Mouse (Mus musculus) MEL (cell line): ENCODE results near the gene Olfr855. TPM values are rescaled to one million over a fixed set of nuclear protein-coding genes. Genes with fewer than 3 reads are reported as not detected.

Experiments used
- DNase-seq: peaks from one replicate; pipeline ENCODE4 v3.0.0; 2011; ENCODE audit warnings: low read depth, low spot score
- H3K27ac ChIP-seq: 2 replicates; pipeline ENCODE4 v1.5.1; 2012; ENCODE audit warnings: low read depth, mild to moderate bottlenecking, control low read depth, low read length, moderate library complexity; ENCODE audit not compliant: control insufficient read depth
- H3K27me3 ChIP-seq, 2 experiments: fragments of 150-350 bp in 1 of 2; sonication (generic) in 1 of 2; 2 replicates each; pipeline ENCODE4 v1.6.1; 2012; ENCODE audit warnings: low read length in 2 of 2, mild to moderate bottlenecking in 2 of 2, improper control_type of control experiment in 1 of 2, moderate library complexity in 1 of 2; ENCODE audit not compliant: insufficient read depth in 2 of 2, control insufficient read depth in 1 of 2
- H3K36me3 ChIP-seq, 2 experiments: 2 replicates each; pipeline ENCODE4 v1.6.1; 2012 to 2014; ENCODE audit warnings: low read length in 2 of 2, improper control_type of control experiment in 1 of 2, inconsistent platforms in 1 of 2, mild to moderate bottlenecking in 1 of 2; ENCODE audit not compliant: insufficient read depth in 2 of 2, control insufficient read depth in 1 of 2
- H3K4me1 ChIP-seq, 2 experiments: fragments of 150-350 bp in 1 of 2; sonication (generic) in 1 of 2; 2 replicates each; pipeline ENCODE4 v1.6.1; 2012; ENCODE audit warnings: low read length in 2 of 2, improper control_type of control experiment in 1 of 2, mild to moderate bottlenecking in 1 of 2; ENCODE audit not compliant: insufficient read depth in 2 of 2, control insufficient read depth in 1 of 2
- H3K4me3 ChIP-seq, 2 experiments: fragments of 150-350 bp in 1 of 2; sonication (generic) in 1 of 2; 2 replicates each; pipeline ENCODE4 v1.5.1; 2012; ENCODE audit warnings: low read depth in 2 of 2, low read length in 2 of 2, mild to moderate bottlenecking in 2 of 2, moderate library complexity in 2 of 2, control low read depth in 1 of 2, improper control_type of control experiment in 1 of 2; ENCODE audit not compliant: control insufficient read depth in 1 of 2, insufficient read depth in 1 of 2
- H3K79me2 ChIP-seq: 2 replicates; pipeline ENCODE4 v1.6.1; 2012; ENCODE audit warnings: mild to moderate bottlenecking, low read length, moderate library complexity; ENCODE audit not compliant: control insufficient read depth, poor library complexity, insufficient read depth
- H3K9ac ChIP-seq: 2 replicates; pipeline ENCODE4 v1.6.1; 2012; ENCODE audit warnings: low read depth, mild to moderate bottlenecking, control low read depth, low read length, moderate library complexity; ENCODE audit not compliant: control insufficient read depth, poor library complexity, severe bottlenecking
- H3K9me3 ChIP-seq: fragments of 150-350 bp; sonication (generic); replicated peaks from 2 replicates; pipeline ENCODE4 v1.6.1; 2012; ENCODE audit warnings: mild to moderate bottlenecking, low read length, improper control_type of control experiment, moderate library complexity; ENCODE audit not compliant: insufficient read depth
- CHD1 ChIP-seq: IDR thresholded peaks from 2 replicates; pipeline ENCODE4 v1.6.1; 2012; ENCODE audit warnings: low read depth, mild to moderate bottlenecking, inconsistent platforms, low read length, improper control_type of control experiment
- ELF1 ChIP-seq: IDR thresholded peaks from 2 replicates; pipeline ENCODE4 v1.6.1; 2014; ENCODE audit warnings: low read depth, mild to moderate bottlenecking, inconsistent platforms, low read length, improper control_type of control experiment, moderate library complexity
- EP300 ChIP-seq, 2 experiments: IDR thresholded peaks; 2 replicates each; pipeline ENCODE4 v1.6.1; 2011; ENCODE audit warnings: improper control_type of control experiment in 2 of 2, low read length in 2 of 2, low read depth in 1 of 2, mild to moderate bottlenecking in 1 of 2
- GATA1 ChIP-seq: IDR thresholded peaks from 2 replicates; pipeline ENCODE4 v1.6.1; 2011; ENCODE audit warnings: low read depth, low read length, improper control_type of control experiment
- HCFC1 ChIP-seq: IDR thresholded peaks from 2 replicates; pipeline ENCODE4 v1.6.1; 2012; ENCODE audit warnings: low read depth, mild to moderate bottlenecking, inconsistent platforms, low read length, improper control_type of control experiment, moderate library complexity
- JUND ChIP-seq: IDR thresholded peaks from 2 replicates; pipeline ENCODE4 v1.6.1; 2011; ENCODE audit warnings: low read depth, mild to moderate bottlenecking, improper control_type of control experiment, low read length
- MAX ChIP-seq: IDR thresholded peaks from 2 replicates; pipeline ENCODE4 v1.6.1; 2011; ENCODE audit warnings: low read length, improper control_type of control experiment
- MYC ChIP-seq: IDR thresholded peaks from 2 replicates; pipeline ENCODE4 v1.6.1; 2011; ENCODE audit warnings: low read depth, mild to moderate bottlenecking, low read length, improper control_type of control experiment, moderate library complexity
- NELFE ChIP-seq: IDR thresholded peaks from 2 replicates; pipeline ENCODE4 v1.6.1; 2011; ENCODE audit warnings: low read depth, low read length, improper control_type of control experiment
- POLR2A ChIP-seq, 2 experiments: IDR thresholded peaks; 2 replicates each; pipeline ENCODE4 v1.6.1; 2011 to 2012; ENCODE audit warnings: low read length in 2 of 2, mild to moderate bottlenecking in 2 of 2, control low read depth in 1 of 2, improper control_type of control experiment in 1 of 2, low read depth in 1 of 2, moderate library complexity in 1 of 2; ENCODE audit not compliant: control insufficient read depth in 1 of 2, insufficient read depth in 1 of 2, poor library complexity in 1 of 2
- POLR2AphosphoS5 ChIP-seq: IDR thresholded peaks from 2 replicates; pipeline ENCODE4 v1.6.1; 2012; ENCODE audit warnings: low read depth, borderline replicate concordance, mild to moderate bottlenecking, inconsistent platforms, low read length, moderate library complexity, mixed read lengths
- RAD21 ChIP-seq: IDR thresholded peaks from 2 replicates; pipeline ENCODE4 v1.6.1; 2011; ENCODE audit warnings: mild to moderate bottlenecking, low read depth, low read length, improper control_type of control experiment
- RCOR1 ChIP-seq: IDR thresholded peaks from 2 replicates; pipeline ENCODE4 v1.6.1; 2012; ENCODE audit warnings: low read depth, mild to moderate bottlenecking, inconsistent platforms, low read length, improper control_type of control experiment
- SIN3A ChIP-seq: IDR thresholded peaks from 2 replicates; pipeline ENCODE4 v1.6.1; 2012; ENCODE audit warnings: low read length, improper control_type of control experiment, inconsistent platforms
- TBP ChIP-seq: IDR thresholded peaks from 2 replicates; pipeline ENCODE4 v1.8.0; 2011; ENCODE audit warnings: low read depth, low read length, improper control_type of control experiment
- USF1 ChIP-seq: IDR thresholded peaks from 2 replicates; pipeline ENCODE4 v1.6.1; 2014; ENCODE audit warnings: low read depth, mild to moderate bottlenecking, inconsistent platforms, low read length, improper control_type of control experiment, moderate library complexity
- USF2 ChIP-seq, 2 experiments: IDR thresholded peaks; 2 replicates each; pipeline ENCODE4 v1.6.1; 2011 to 2012; ENCODE audit warnings: improper control_type of control experiment in 2 of 2, low read length in 2 of 2, borderline replicate concordance in 1 of 2, inconsistent platforms in 1 of 2, low read depth in 1 of 2, mild to moderate bottlenecking in 1 of 2; ENCODE audit not compliant: insufficient read depth in 1 of 2
- polyA plus RNA-seq, 2 experiments: library from polyadenylated mRNA; stranded (reverse) in 1 of 2; unstranded in 1 of 2; fragments of >175 nt in 1 of 2; fragments of >200 nt in 1 of 2; gene quantifications; 2 replicates each; pipeline versions ENCODE4 v1.2.1 to v1.2.4; 2012; ENCODE audit warnings: low replicate concordance in 2 of 2, low read depth in 1 of 2; ENCODE audit not compliant: insufficient read length in 2 of 2, insufficient read depth in 1 of 2, missing spikeins in 1 of 2
- total RNA-seq: library from RNA; depleted of rRNA; stranded (reverse); fragments of 300-350 nt; gene quantifications from 2 replicates; pipeline ENCODE4 v1.2.3, GENCODE M21; 2012; rRNA removed

The Olfr855 gene
- total RNA-seq = not detected in 2 replicates
- not detected for polyA plus RNA-seq

- no peaks in the 10 kb centered on the region for H3K36me3 ChIP-seq
- no peaks in the 10 kb centered on the region for H3K9me3 ChIP-seq
- no peaks in the 10 kb centered on the region for H3K4me1 ChIP-seq
- no peaks in the 10 kb centered on the region for H3K79me2 ChIP-seq
- no peak within 1 kb of the TSS for H3K9ac ChIP-seq
- H3K27me3 ChIP-seq = peaks cover 0 to 3% of the 10 kb centered on the region in 2 experiments; a peak in 2 of 4 replicates
- DNase-seq = no peak
- H3K4me3 ChIP-seq = no peak within 1 kb of the TSS
- H3K27ac ChIP-seq = no peak within 1 kb of the TSS
- TF ChIP-seq ELF1 (no peak), EP300 (IDR thresholded peaks at IDR 0.05; ENCODE audit: low read depth in 1 of 2, low read length in 2 of 2) (no peak), RCOR1 (no peak), JUND (no peak)
Measured at GRCm38 (mm10) chr9:19582317-19582716, at the start of gene Olfr855. TSS of gene Olfr855 (plus strand) at chr9:19582617.

- H3K9ac ChIP-seq = no peak within 1 kb of the TSS
- no peak within 1 kb of the TSS for H3K27ac ChIP-seq
- DNase-seq = no peak
- H3K27me3 ChIP-seq = peaks cover 0 to 1% of the 10 kb centered on the region in 2 experiments; a peak in 2 of 4 replicates
- TF ChIP-seq MAX = no peak
- no peak for TF ChIP-seq POLR2AphosphoS5
- no peak for TF ChIP-seq RAD21
- TF ChIP-seq RCOR1 = no peak
- TF ChIP-seq MYC = no peak
- no peak for TF ChIP-seq ELF1
- no peak for TF ChIP-seq USF1
- no peak for TF ChIP-seq TBP
- TF ChIP-seq USF2 (IDR thresholded peaks at IDR 0.05; ENCODE audit: borderline replicate concordance in 1 of 2, insufficient read depth in 1 of 2, low read depth in 1 of 2, low read length in 2 of 2) = no peak
- no peak for TF ChIP-seq CHD1
- TF ChIP-seq GATA1 = no peak
- TF ChIP-seq POLR2A (IDR thresholded peaks at IDR 0.05; ENCODE audit: control insufficient read depth in 1 of 2, insufficient read depth in 1 of 2, low read depth in 1 of 2, low read length in 2 of 2, poor library complexity in 1 of 2) = no peak
- no peak for TF ChIP-seq JUND
- TF ChIP-seq NELFE = no peak
- TF ChIP-seq SIN3A = no peak
- no peak for TF ChIP-seq EP300 (IDR thresholded peaks at IDR 0.05; ENCODE audit: low read depth in 1 of 2, low read length in 2 of 2)
- no peak for TF ChIP-seq HCFC1
- no peaks in the 10 kb centered on the region for H3K4me1 ChIP-seq
- H3K79me2 ChIP-seq = no peaks in the 10 kb centered on the region
- no peaks in the 10 kb centered on the region for H3K36me3 ChIP-seq
- no peaks in the 10 kb centered on the region for H3K9me3 ChIP-seq
- H3K4me3 ChIP-seq = no peak within 1 kb of the TSS
Measured at GRCm38 (mm10) chr9:19540976-19541375, 41.4 kb upstream of the Olfr855 start, which contains the start of gene Olfr853. TSS of gene Olfr853 (minus strand) at chr9:19541076.
